Mouse (Mus musculus): ENCODE measurements at regions not wholly inside any gene's neighbourhood (a gene's known extent, or its start where the extent isn't known, plus 50 kb on each side); places are given as distances from the start of the nearest gene placed in this dataset.

DNA sequence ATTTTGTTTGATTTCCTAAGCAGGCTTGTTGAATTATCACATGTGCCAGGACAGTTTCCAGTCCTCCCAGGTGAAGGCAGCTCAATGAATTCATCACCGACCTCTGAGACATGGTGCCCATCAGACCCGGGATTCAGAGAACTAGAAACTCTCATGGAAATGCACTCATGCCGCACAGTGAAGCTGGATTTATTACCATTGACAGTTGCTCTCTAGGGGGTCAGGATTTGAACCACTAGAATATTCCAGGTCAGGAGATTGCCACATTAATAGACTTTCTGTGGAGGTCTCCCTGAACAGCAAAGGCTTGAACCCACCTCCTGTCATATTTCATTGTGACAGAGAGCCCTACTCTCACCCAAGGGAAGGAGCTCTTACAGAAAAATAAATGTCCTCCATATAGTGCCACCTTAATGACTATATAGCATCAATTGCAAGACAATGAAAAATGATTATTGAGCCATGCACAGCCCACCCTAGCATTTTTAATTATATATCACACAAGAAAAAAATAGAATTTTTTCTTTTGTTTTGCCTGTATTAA, 397.6 kb upstream of the Acvr2a start:
- TF ChIP-seq POLR2A (IDR thresholded peaks at IDR 0.05; ENCODE audit: insufficient read depth, low read length) (no peak), EP300 (IDR thresholded peaks at IDR 0.05; ENCODE audit: insufficient read depth, low read depth, low read length) (no peak)

All from ES-Bruce4 (cell line).